Mouse (Mus musculus): ENCODE measurements around the gene Hivep3.

DNA sequence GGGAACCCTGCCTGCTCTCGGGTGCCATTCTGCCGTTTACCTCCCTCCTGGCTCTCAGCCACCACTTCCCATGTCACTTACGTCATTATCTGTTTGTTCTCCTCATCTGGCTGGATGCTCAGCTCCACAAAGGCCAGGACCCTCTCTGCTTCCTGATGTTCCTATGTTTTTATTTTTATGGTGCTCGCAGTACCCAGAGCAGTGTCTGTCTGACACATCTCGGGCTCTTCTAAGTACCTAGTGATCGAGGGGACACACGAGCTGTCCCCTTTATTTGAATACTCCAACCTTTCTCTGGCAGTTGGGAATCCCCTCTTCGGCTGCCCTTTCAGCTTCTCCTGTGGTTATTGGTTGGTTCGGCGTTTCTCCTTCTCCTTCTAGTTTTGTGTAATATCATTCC, 325.2 kb downstream of the Hivep3 start:
- TF ChIP-seq CTCF (IDR thresholded peaks at IDR 0.05; ENCODE audit: low read depth, low read length) = no peak
- TF ChIP-seq POLR2A (IDR thresholded peaks at IDR 0.05; ENCODE audit: extremely low read depth, insufficient read depth, low read length) = no peak
